Mouse (Mus musculus): Measurements from ENCODE around the gene Nlrc5.

- TF ChIP-seq CTCF (IDR thresholded peaks at IDR 0.05; ENCODE audit: borderline replicate concordance, insufficient read depth, low read depth, low read length) (no peak), POLR2A (IDR thresholded peaks at IDR 0.05; ENCODE audit: borderline replicate concordance, insufficient read depth, low read length) (no peak)
These were observed 34.7 kb upstream of the Nlrc5 start for GRCm38 (mm10) chr8:94399361-94399953.

Data from cerebellum, adult 2 months (tissue).